ENCODE assay signal across 15 mouse cellular contexts in the genomic region with DNA sequence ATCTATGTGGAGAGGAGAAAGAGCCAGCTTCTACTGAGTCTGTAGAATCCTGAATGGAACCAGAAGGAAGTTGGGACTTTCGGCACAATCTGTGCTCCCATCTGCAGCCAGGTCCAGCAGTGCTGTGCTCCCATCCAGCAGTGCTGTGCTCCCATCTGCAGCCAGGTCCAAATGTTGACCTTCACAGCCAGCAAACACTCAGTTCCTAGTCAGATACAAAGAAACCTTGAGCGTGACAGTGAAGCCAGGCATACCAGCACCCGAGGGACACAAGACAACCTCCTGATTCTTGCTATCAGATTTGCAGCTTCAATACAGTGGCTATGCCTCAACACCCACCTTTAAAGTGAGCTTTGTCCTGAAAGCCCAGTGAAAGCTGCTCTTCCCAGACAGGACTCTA.
"Had no signal": no experiment of that assay in that cellular context is flagged by ENCODE, and none has a peak within 500 bp of the region (broad histone marks: within the 10 kb centered on the region; RNA-seq: fewer than 3 reads in every experiment).

No protein-coding gene starts in this region.

- ATAC-seq: lung, postnatal 0 days; midbrain, embryonic 15.5 days had no signal

- H3K27me3 ChIP-seq: lung, embryonic 15.5 days; midbrain, embryonic 15.5 days; neural tube, embryonic 12.5 days had no signal

- H3K4me3 ChIP-seq: lung, embryonic 15.5 days; midbrain, embryonic 12.5 days; midbrain, embryonic 15.5 days; neural tube, embryonic 12.5 days had no signal

- H3K36me3 ChIP-seq: lung, embryonic 15.5 days; midbrain, embryonic 12.5 days; midbrain, embryonic 15.5 days; neural tube, embryonic 12.5 days had no signal

- DNase-seq: lung, adult 18-20 months; lung, postnatal 14 days; lung, postnatal 36 days; right cerebral cortex, adult 18-20 months; right cerebral cortex, postnatal 25 days; right cerebral cortex, postnatal 4 days; spleen, adult 18-20 months; thymus, adult 18-20 months; thymus, postnatal 14 days; thymus, postnatal 36 days had no signal

- H3K4me1 ChIP-seq: lung, embryonic 15.5 days had no signal

- H3K9me3 ChIP-seq: lung, embryonic 15.5 days; midbrain, embryonic 12.5 days; midbrain, embryonic 15.5 days; neural tube, embryonic 12.5 days had no signal
